Mouse (Mus musculus) limb, embryonic 15.5 days (tissue): ENCODE data around the gene Cyp21a1. TPM values are rescaled to one million over a fixed set of nuclear protein-coding genes. Genes with fewer than 3 reads are reported as not detected.
"Not testable (repeated sequence)": the region's sequence is repeated elsewhere in the genome, so short reads cannot be mapped to it uniquely, and the experiment has no call there.

Source experiments
- ATAC-seq: fragments of 200-750 bp; cut with Nextera tagmentation; 2 replicates; pipeline ENCODE4 v1.8.0; 2017; ENCODE audit warnings: low read depth, moderate TSS enrichment; ENCODE audit not compliant: insufficient number of reproducible peaks, low FRiP score, low TSS enrichment
- H3K27ac ChIP-seq: fragments of 300-500 bp; sonication (generic); 2 replicates; pipeline ENCODE4 v1.5.1; 2015; ENCODE audit warnings: moderate library complexity, mild to moderate bottlenecking, inconsistent platforms
- H3K27me3 ChIP-seq: fragments of 300-500 bp; sonication (generic); 2 replicates; pipeline ENCODE4 v1.6.1; 2015; ENCODE audit warnings: inconsistent platforms
- H3K36me3 ChIP-seq: fragments of 300-500 bp; sonication (generic); 2 replicates; pipeline ENCODE4 v1.6.1; 2015; ENCODE audit warnings: inconsistent platforms
- H3K4me1 ChIP-seq: fragments of 300-500 bp; sonication (generic); 2 replicates; pipeline ENCODE4 v1.6.1; 2015; ENCODE audit warnings: inconsistent platforms
- H3K4me2 ChIP-seq: fragments of 300-500 bp; sonication (generic); 2 replicates; pipeline ENCODE4 v1.6.1; 2015; ENCODE audit warnings: mild to moderate bottlenecking, inconsistent platforms
- H3K4me3 ChIP-seq: fragments of 300-500 bp; sonication (generic); 2 replicates; pipeline ENCODE4 v1.5.1; 2015; ENCODE audit warnings: mild to moderate bottlenecking, inconsistent platforms
- H3K9ac ChIP-seq: fragments of 300-500 bp; sonication (generic); 2 replicates; pipeline ENCODE4 v1.6.1; 2015; ENCODE audit warnings: inconsistent platforms
- H3K9me3 ChIP-seq: fragments of 300-500 bp; sonication (generic); 2 replicates; pipeline ENCODE4 v1.6.1; 2016; ENCODE audit warnings: inconsistent platforms
- WGBS: fragments of 180-500 bp; shearing (Covaris S2); methylation state at CpG from one replicate; pipeline ENCODE4 v1.1.7; 2015; 5-methylcytosine and 5-hydroxymethylcytosine counted together
- polyA plus RNA-seq: library from polyadenylated mRNA; unstranded; fragments of >200 nt; fragmentation: Nextera tagmentation; extraction: Ambion mirVana; gene quantifications from 2 replicates; pipeline ENCODE4 v1.2.1, GENCODE M21; 2015

Cyp21a1 gene
- polyA plus RNA-seq, 1 experiment from 2014 or later = 0.12 TPM

DNA sequence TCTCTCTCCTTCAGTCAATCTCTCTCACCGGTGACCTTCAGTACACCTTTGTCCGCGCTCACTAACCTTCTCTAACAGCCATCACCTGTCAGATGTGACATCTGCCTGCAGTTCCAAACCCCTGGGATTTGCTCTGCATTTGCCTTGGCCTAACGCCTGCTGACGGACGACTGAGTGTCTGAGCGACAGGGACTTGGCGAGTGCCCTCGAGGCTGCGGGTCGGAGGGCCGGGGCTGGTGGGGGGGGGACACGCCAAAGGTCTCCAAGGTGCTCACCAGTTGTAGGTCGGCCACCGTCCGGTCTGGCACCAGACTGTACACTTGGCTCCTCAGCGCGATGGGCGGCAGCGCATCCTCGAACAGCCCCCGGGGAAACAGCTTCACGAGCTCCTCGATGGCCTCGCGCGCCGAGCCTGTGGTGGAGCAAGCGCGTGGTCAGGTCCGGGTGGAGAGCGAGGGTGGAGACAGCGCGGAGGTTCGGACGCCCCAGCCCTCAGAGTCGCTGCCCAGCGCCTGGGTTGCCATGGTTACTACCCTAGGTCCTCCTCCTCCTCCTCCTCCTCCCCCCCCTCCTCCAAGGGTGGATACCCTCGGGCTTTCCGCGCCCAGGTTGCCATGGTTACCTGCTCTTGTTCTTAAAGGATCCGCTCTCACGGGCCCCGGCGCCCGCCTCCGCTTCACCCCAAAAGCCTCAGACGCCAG is 31.9 kb upstream of the Cyp21a1 start:
- H3K9me3 ChIP-seq = no peaks in the 10 kb centered on the region
- peak overlapping the region; percentile 81 for H3K4me3 ChIP-seq
- peak overlapping the region; percentile 70 for H3K9ac ChIP-seq
- 4% methylated on average over 48 of the region's 48 CpGs for WGBS
- ATAC-seq = peak; percentile 40; the same call in 1 of the 2 replicates
- H3K4me1 ChIP-seq = peaks cover 28% of the 10 kb centered on the region
- H3K27me3 ChIP-seq = no peaks in the 10 kb centered on the region
- H3K36me3 ChIP-seq = peaks cover 45% of the 10 kb centered on the region
- peak overlapping the region; percentile 83 for H3K27ac ChIP-seq
- H3K4me2 ChIP-seq = peak overlapping the region; percentile 97

DNA sequence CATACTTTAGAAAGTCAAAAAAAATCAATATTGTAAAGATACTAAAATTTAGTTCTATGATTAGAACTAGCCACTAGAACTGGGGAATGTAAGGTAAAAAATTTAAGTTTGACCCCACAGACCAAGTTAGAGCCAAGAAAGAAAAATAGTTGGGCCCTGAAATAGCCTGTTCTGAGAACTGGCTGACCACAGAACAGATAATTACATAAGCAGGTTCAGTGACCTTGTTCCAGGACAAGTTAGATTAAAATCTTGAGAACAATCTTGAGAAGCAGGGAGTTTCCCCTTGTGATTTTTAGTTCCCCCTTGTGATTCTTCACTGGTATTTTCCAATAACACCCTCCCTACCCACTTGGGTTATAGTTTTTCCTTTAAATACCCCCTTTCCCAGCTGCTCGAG is 26.4 kb upstream of the Cyp21a1 start:
- peaks cover 62% of the 10 kb centered on the region for H3K36me3 ChIP-seq
- H3K27me3 ChIP-seq, H3K9ac ChIP-seq, H3K4me2 ChIP-seq, ATAC-seq, H3K4me3 ChIP-seq, H3K4me1 ChIP-seq, H3K9me3 ChIP-seq, H3K27ac ChIP-seq: not testable (repeated sequence)
- WGBS = 94% methylated on average over 1 of the region's 1 CpGs

DNA sequence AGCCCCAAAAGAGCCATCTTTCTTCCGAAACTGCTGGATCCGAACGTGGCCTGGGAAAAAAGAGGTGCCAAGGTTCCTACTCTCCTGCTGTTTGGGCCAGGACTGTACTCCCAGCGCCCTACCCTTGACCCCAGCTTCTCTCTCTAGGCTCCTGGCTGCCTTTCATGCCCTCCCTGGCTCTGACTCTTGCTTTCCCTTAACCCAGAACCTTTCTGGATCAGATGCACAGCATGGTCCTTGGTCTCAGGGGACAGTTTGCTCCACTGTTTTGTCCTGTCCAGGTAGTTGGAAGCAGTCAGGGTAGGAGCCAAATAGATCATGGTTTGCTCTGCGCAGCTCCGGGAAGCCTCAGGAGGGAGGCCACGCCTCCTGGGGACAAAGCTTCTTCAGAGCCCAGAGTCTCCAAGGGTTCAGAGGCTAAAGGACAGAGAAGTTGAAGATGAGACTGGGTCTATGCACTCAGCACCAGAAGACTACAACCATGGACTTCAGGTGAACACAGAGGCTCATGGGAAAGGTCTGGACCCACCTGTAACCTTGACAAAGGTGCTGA is 10.5 kb upstream of the Cyp21a1 start:
- WGBS = 75% methylated on average over 7 of the region's 7 CpGs
- H3K36me3 ChIP-seq = no peaks in the 10 kb centered on the region
- no peak overlapping the region for H3K27ac ChIP-seq
- no peak overlapping the region for H3K4me3 ChIP-seq
- ATAC-seq = no peak
- no peaks in the 10 kb centered on the region for H3K4me1 ChIP-seq
- no peak overlapping the region for H3K4me2 ChIP-seq
- H3K9me3 ChIP-seq = no peaks in the 10 kb centered on the region
- no peaks in the 10 kb centered on the region for H3K27me3 ChIP-seq
- H3K9ac ChIP-seq = no peak overlapping the region

DNA sequence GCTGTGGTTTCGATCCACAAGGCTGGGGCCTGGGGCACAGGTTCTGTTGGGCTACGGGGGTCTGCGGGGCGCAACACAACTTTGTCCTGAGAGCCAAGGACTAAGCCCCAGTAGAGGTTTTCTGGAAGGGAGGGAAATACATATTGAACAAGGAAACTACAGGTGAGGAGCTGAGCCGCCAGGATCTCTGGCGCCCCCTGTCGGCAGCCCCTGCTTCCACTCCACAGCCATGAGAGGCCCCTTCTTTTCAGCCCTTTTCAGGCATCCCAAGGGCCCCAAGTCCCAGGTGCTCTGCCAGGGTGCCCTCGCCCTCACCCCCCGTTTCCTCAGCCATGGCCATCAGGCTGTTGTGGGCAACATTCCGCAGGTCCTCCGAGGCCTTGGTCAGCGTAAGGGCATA is 9.4 kb upstream of the Cyp21a1 start:
- not testable (repeated sequence) for H3K9ac ChIP-seq, H3K4me3 ChIP-seq, H3K9me3 ChIP-seq, H3K36me3 ChIP-seq, H3K27me3 ChIP-seq, H3K4me1 ChIP-seq, H3K27ac ChIP-seq, ATAC-seq, H3K4me2 ChIP-seq
- WGBS = 57% methylated on average over 12 of the region's 12 CpGs

DNA sequence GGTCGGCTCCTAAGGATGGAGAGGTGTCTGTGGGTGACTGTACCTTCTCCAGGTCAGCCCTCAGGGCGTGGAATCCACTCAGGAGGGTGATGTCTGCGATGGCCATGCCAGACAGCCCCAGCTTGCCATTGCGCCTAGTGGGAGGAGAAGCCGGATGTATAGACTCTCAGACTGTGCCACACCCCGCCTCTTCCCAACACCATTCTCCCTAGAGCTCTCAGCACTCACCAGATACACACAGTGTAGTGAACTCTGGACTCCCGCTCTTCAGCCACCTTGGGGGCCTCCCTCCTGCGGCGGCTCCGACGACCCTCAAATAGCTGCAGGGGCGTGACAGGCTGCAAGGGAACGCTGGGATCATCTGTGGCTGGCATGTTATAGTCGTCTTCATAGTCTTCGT is 6.9 kb upstream of the Cyp21a1 start:
- WGBS = 67% methylated on average over 15 of the region's 15 CpGs
- H3K27me3 ChIP-seq = no peaks in the 10 kb centered on the region
- no peak overlapping the region for H3K4me2 ChIP-seq
- H3K27ac ChIP-seq = no peak overlapping the region
- no peak overlapping the region for H3K9ac ChIP-seq
- ATAC-seq = no peak
- H3K4me3 ChIP-seq = no peak overlapping the region
- no peaks in the 10 kb centered on the region for H3K4me1 ChIP-seq
- no peaks in the 10 kb centered on the region for H3K9me3 ChIP-seq
- H3K36me3 ChIP-seq = no peaks in the 10 kb centered on the region

DNA sequence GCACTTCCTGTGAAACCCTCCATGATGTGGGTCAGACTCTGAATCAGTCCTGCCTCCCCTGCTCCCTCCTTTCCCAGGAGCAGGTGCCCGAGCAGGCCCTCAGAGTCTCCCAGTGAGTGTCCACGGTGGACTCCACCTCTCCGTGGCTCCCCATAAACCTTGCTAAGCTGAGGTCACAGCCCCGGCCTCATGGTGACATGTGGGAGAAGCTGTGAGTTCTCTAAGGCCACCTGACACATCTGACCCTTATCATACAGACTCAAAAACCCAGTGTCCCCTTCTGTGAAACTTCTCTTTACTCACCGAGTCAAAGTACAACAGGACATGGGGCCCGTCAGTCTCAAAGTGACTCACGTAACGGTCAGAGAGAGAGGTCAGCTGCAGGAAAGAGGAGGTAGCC is 6.5 kb upstream of the Cyp21a1 start:
- H3K4me3 ChIP-seq, H3K27ac ChIP-seq, H3K9me3 ChIP-seq, H3K27me3 ChIP-seq, ATAC-seq, H3K4me1 ChIP-seq, H3K9ac ChIP-seq, H3K4me2 ChIP-seq, H3K36me3 ChIP-seq: not testable (repeated sequence)
- WGBS = 75% methylated on average over 8 of the region's 8 CpGs

DNA sequence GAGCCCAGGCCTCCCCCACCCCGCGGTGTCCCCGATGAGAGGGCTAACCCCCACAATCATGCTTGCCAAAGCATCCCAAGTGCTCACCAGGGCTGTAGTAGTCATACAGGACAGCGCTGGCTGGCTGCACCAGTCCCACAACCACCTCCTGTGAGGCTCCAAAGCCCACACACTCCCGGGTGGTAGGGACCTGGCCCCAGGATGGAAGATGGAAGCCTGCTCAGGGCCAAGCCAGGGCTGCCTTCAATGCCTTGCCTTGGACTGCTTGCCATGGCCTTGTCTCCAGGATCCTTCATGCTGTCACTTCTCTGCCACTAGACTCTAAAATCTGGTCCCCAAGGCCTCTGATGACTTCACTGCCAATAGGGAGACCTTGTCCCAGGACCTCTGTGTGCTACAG is 6.0 kb upstream of the Cyp21a1 start:
- not testable (repeated sequence) for ATAC-seq, H3K9ac ChIP-seq, H3K36me3 ChIP-seq, H3K27me3 ChIP-seq, H3K27ac ChIP-seq, H3K4me3 ChIP-seq, H3K4me2 ChIP-seq, H3K9me3 ChIP-seq, H3K4me1 ChIP-seq
- WGBS = 90% methylated on average over 5 of the region's 5 CpGs

DNA sequence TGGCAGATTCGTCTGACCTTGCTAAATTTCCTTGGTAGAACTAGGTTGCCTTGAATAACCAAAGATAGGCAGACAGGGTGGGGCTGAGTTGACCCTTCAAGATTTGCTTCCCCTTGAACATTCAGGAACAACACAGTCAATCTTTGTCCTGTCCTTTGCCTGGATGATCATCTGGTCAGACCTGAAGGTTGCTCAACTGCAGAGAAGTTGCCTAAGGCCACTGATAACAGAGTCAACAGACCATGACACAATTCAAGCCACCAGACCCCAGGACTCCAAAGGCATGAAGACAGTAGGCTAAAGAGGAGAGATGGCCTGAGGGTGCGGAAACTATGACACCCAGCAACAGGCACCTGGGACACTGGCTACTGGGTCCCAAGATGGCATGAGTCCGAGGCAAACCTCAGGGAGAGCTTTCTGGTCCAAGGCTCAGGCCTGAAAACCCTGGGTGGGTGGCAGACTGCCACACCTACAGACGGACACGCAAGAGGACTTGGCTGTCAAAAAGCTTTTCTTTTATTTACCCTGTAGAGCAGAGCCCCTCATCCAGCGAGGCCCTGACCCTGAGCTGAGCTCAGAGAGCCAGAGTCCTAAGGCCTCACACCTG is 4.3 kb upstream of the Cyp21a1 start:
- Histone ChIP-seq H3K4me2 (no peak overlapping the region), H3K9me3 (peaks cover 6% of the 10 kb centered on the region; the same call in 1 of the 2 replicates), H3K36me3 (no peaks in the 10 kb centered on the region), H3K4me1 (no peaks in the 10 kb centered on the region), H3K4me3 (no peak overlapping the region), H3K9ac (no peak overlapping the region), H3K27me3 (no peaks in the 10 kb centered on the region), H3K27ac (no peak overlapping the region)
- no peak for ATAC-seq
- 79% methylated on average over 6 of the region's 6 CpGs for WGBS

DNA sequence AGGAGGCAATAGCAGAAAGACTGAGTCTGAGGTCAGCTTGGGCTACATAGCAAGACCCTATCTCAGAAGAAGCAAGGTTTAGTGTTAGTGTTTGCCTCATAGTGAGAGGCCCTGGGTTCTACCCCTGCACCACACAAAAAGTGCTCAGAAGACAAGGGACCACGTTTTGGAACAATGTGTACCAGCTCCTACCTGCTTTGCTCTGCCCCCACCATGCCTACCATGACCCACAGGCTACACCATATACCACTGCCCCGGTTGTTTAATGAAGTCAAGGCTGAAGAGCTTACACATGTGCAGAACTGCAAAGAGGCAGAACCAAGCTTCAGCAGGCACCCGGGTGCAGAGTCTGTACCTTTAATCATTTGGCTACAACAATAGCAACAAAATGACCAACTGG is 2.8 kb upstream of the Cyp21a1 start:
- no peaks in the 10 kb centered on the region for H3K27me3 ChIP-seq
- no peak overlapping the region for H3K4me2 ChIP-seq
- WGBS = 65% methylated on average over 3 of the region's 3 CpGs
- H3K9me3 ChIP-seq = peaks cover 6% of the 10 kb centered on the region; the same call in 1 of the 2 replicates
- no peaks in the 10 kb centered on the region for H3K4me1 ChIP-seq
- no peak for ATAC-seq
- no peak overlapping the region for H3K9ac ChIP-seq
- no peaks in the 10 kb centered on the region for H3K36me3 ChIP-seq
- no peak overlapping the region for H3K4me3 ChIP-seq
- no peak overlapping the region for H3K27ac ChIP-seq

DNA sequence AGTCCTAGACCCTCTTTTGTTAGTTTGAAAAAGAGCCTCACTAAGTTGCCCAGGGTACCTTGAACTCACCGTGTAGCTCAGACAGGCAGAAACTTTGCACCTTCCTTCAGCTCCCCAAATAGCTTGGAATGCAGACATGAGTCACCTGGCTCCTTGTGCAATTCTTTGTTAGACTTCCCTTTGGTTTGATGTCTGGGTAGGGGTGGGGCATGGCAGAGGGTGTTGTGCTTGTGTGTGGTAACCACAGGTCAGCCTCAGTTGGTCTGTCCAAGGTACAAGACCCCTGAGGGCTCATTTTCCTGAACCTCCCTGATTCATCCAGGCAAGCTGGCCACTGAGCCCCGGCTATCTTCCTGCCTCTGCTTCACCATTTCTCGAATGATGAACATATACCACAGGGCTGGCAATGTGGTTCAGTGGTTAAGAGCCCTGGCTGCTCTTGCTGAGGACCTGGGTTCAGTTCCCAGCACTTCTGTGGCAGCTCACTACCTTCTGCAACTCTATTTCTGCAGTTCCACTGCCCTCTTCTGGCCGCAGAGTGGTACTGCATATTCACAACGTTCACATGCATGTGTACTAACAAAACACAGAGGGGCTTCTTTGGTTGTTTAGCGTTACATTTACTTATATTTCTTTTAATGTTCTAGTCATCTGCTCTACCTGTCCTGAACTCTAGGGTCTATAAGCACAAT is 656 bp upstream of the Cyp21a1 start:
- no peak overlapping the region for H3K27ac ChIP-seq
- H3K4me1 ChIP-seq = no peaks in the 10 kb centered on the region
- no peaks in the 10 kb centered on the region for H3K36me3 ChIP-seq
- ATAC-seq = no peak
- H3K27me3 ChIP-seq = no peaks in the 10 kb centered on the region
- no peak overlapping the region for H3K9ac ChIP-seq
- no peak overlapping the region for H3K4me3 ChIP-seq
- WGBS = 72% methylated on average over 6 of the region's 6 CpGs
- peaks cover 6% of the 10 kb centered on the region; the same call in 1 of the 2 replicates for H3K9me3 ChIP-seq
- H3K4me2 ChIP-seq = no peak overlapping the region

DNA sequence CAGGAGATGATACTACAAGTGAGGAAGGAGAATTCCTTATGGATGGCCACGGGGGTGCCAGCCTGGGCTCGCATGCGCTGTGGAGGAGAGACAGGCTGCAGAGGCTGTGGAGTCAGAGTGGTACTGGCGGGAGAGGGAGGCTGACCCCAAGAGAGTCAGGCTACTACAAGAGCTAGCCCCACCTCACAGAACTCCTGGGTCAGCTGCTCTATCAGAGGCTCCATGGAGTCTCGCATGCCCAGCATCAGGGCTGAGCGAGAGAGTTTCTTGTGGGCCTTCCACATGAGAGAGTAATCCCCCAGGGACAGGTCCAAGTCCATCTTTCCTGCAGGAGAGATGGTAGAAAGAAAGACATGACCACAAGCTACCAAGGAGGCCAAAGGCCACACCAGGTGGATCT is 994 bp downstream of the Cyp21a1 start:
- H3K4me1 ChIP-seq, H3K36me3 ChIP-seq, H3K27ac ChIP-seq, ATAC-seq, H3K9me3 ChIP-seq, H3K27me3 ChIP-seq, H3K4me3 ChIP-seq, H3K4me2 ChIP-seq, H3K9ac ChIP-seq: not testable (repeated sequence)
- 97% methylated on average over 6 of the region's 6 CpGs for WGBS

DNA sequence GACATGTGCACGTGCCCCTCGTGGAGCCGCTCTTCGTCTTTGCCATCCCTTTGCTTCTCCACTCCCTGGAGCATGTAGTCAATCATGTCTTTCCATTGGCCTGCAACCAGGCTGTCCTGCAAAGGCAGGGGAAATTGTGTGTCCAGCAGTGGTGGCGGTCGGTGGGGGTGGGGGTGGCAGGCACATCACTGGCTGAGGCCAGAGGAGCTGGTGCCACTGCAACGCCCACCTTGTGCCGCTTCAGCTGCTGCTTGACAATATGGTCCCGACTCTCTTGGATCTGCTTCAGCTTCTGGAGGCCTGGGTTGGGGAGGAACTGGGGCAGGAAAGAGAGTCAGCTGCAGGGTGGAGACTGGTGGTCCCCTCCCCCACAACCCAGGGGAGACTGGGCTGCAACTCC is 1.6 kb downstream of the Cyp21a1 start:
- ATAC-seq, H3K4me1 ChIP-seq, H3K27me3 ChIP-seq, H3K27ac ChIP-seq, H3K4me2 ChIP-seq, H3K36me3 ChIP-seq, H3K9ac ChIP-seq, H3K4me3 ChIP-seq, H3K9me3 ChIP-seq: not testable (repeated sequence)
- whole genome bisulfite sequencing = 88% methylated on average over 9 of the region's 9 CpGs
